Mouse (Mus musculus) liver, postnatal 0 days (tissue): Measurements from ENCODE around the gene Nexn.
A peak's percentile ranks its signal among the peaks of the same experiment; 100 is the strongest.

Source experiments
- CTCF ChIP-seq: sonication (generic); IDR thresholded peaks from 2 replicates; pipeline ENCODE4 v1.5.1; 2016; ENCODE audit warnings: antibody characterized with exemption, low read depth
- EP300 ChIP-seq: IDR thresholded peaks from 2 replicates; pipeline ENCODE4 v1.6.1; 2016; ENCODE audit warnings: antibody characterized with exemption, low read depth, mild to moderate bottlenecking

GRCm38 (mm10) chr3:152231333-152232100 is 34.6 kb downstream of the Nexn start:
- TF ChIP-seq CTCF (no peak), EP300 (peak; percentile 73)
